Comparison of ENCODE assay signal across 23 mouse cellular contexts in genomic region chr12:86017360-86017759, GRCm38 (mm10).
"Had no signal": no experiment of that assay in that cellular context is flagged by ENCODE, and none has a peak within 500 bp of the region (broad histone marks: within the 10 kb centered on the region; RNA-seq: fewer than 3 reads in every experiment).

No protein-coding gene starts in this region.

- H3K36me3 ChIP-seq: hindbrain, embryonic 12.5 days; intestine, embryonic 15.5 days; limb, embryonic 15.5 days; liver, embryonic 15.5 days had no signal

- H3K4me2 ChIP-seq: heart, embryonic 12.5 days; hindbrain, embryonic 12.5 days; hindbrain, embryonic 14.5 days; intestine, embryonic 15.5 days; limb, embryonic 15.5 days; liver, embryonic 13.5 days; liver, embryonic 15.5 days had no signal

- H3K9me3 ChIP-seq: heart, embryonic 10.5 days; heart, embryonic 12.5 days; hindbrain, embryonic 10.5 days; hindbrain, embryonic 12.5 days; intestine, embryonic 15.5 days; limb, embryonic 15.5 days; liver, embryonic 13.5 days; liver, embryonic 15.5 days had no signal

- DNase-seq: gastrocnemius, postnatal 25 days; heart, adult 18-20 months; heart, postnatal 10 days; heart, postnatal 4 days; kidney, adult 18-20 months; kidney, adult 8-10 months; kidney, postnatal 10 days; kidney, postnatal 25 days; kidney, postnatal 4 days; liver, embryonic 13.5 days; liver, postnatal 0 days had no signal

- H3K4me3 ChIP-seq: heart, embryonic 10.5 days; heart, embryonic 12.5 days; hindbrain, embryonic 10.5 days; hindbrain, embryonic 12.5 days; intestine, embryonic 15.5 days; layer of hippocampus, adult 2 months; limb, embryonic 15.5 days; liver, embryonic 13.5 days; liver, embryonic 15.5 days had no signal

- H3K27me3 ChIP-seq: heart, embryonic 12.5 days; hindbrain, embryonic 12.5 days; intestine, embryonic 15.5 days; limb, embryonic 15.5 days; liver, embryonic 13.5 days; liver, embryonic 15.5 days had no signal

- ATAC-seq: hindbrain, embryonic 16.5 days; inflammation-experienced regulatory T-cells, adult 6 months; intestine, embryonic 15.5 days; intestine, postnatal 0 days; liver, postnatal 0 days had no signal

- H3K27ac ChIP-seq: heart, embryonic 10.5 days; hindbrain, embryonic 10.5 days; hindbrain, embryonic 12.5 days; hindbrain, embryonic 14.5 days; intestine, embryonic 15.5 days; layer of hippocampus, adult 2 months; limb, embryonic 15.5 days; liver, embryonic 13.5 days; liver, embryonic 15.5 days had no signal

- H3K4me1 ChIP-seq: liver, embryonic 13.5 days; liver, embryonic 15.5 days had no signal

- H3K9ac ChIP-seq: heart, embryonic 12.5 days; hindbrain, embryonic 12.5 days; hindbrain, embryonic 14.5 days; intestine, embryonic 15.5 days; limb, embryonic 15.5 days; liver, embryonic 13.5 days; liver, embryonic 15.5 days; liver, postnatal 0 days had no signal
